9 mouse cellular contexts compared by ENCODE assay signal in genomic region chr2:70443035-70443434, GRCm38 (mm10). TPM values are rescaled to one million over a fixed set of nuclear protein-coding genes. Genes with fewer than 3 reads are reported as not detected.
DNase-seq lines count a peak whose midpoint lies in the region; ATAC-seq and TF ChIP-seq lines count a peak whose summit lies in the region.
"Had no signal": no experiment of that assay in that cellular context is flagged by ENCODE, and none has a peak within 500 bp of the region (broad histone marks: within the 10 kb centered on the region; RNA-seq: fewer than 3 reads in every experiment).

No protein-coding gene starts in this region.

- WGBS in intestine, embryonic 15.5 days, result 14% methylated on average over 4 of the region's 4 CpGs
- WGBS in intestine, postnatal 0 days, result 20% methylated on average over 4 of the region's 4 CpGs
- WGBS in forebrain, embryonic 12.5 days, result 2% methylated on average over 4 of the region's 4 CpGs
- 4% methylated on average over 4 of the region's 4 CpGs for WGBS in limb, embryonic 13.5 days

- H3K9ac ChIP-seq in intestine, embryonic 15.5 days, result no peak overlapping the region
- H3K9ac ChIP-seq in intestine, postnatal 0 days (ENCODE audit: low read depth, low read length), result no peak overlapping the region
- H3K9ac ChIP-seq in forebrain, embryonic 12.5 days, result no peak overlapping the region
- no peak overlapping the region for H3K9ac ChIP-seq in limb, embryonic 13.5 days

- H3K27me3 ChIP-seq in intestine, embryonic 15.5 days (replicated peaks), result no peaks in the 10 kb centered on the region
- 0 out of 2 replicates have a peak, but pooled peaks cover 10% of the 10 kb centered on the region for H3K27me3 ChIP-seq in intestine, postnatal 0 days (replicated peaks; ENCODE audit: control insufficient read depth, insufficient read depth, low read length)
- H3K27me3 ChIP-seq in forebrain, embryonic 12.5 days, result peaks cover 13% of the 10 kb centered on the region; the same call in 1 of the 2 replicates
- H3K27me3 ChIP-seq in limb, embryonic 13.5 days, result peaks cover 13% of the 10 kb centered on the region

- H3K4me1 ChIP-seq in intestine, embryonic 15.5 days (replicated peaks), result no peaks in the 10 kb centered on the region
- no peaks in the 10 kb centered on the region for H3K4me1 ChIP-seq in intestine, postnatal 0 days (replicated peaks; ENCODE audit: control insufficient read depth, insufficient read depth, low read length)
- H3K4me1 ChIP-seq in forebrain, embryonic 12.5 days, result peaks cover 26% of the 10 kb centered on the region
- peaks cover 18% of the 10 kb centered on the region for H3K4me1 ChIP-seq in limb, embryonic 13.5 days
- H3K4me1 ChIP-seq: megakaryocyte, embryonic 14.5 days had no signal

- TF ChIP-seq CTCF in intestine, postnatal 0 days (IDR thresholded peaks at IDR 0.05; ENCODE audit: low read depth), result no peak

- no peak overlapping the region for H3K27ac ChIP-seq in intestine, embryonic 15.5 days
- no peak overlapping the region for H3K27ac ChIP-seq in intestine, postnatal 0 days (ENCODE audit: low read depth, low read length)
- H3K27ac ChIP-seq in forebrain, embryonic 12.5 days, result no peak overlapping the region
- H3K27ac ChIP-seq in limb, embryonic 13.5 days, result no peak overlapping the region

- no peaks in the 10 kb centered on the region for H3K36me3 ChIP-seq in intestine, embryonic 15.5 days
- H3K36me3 ChIP-seq in intestine, postnatal 0 days (ENCODE audit: control insufficient read depth, insufficient read depth), result no peaks in the 10 kb centered on the region
- no peaks in the 10 kb centered on the region for H3K36me3 ChIP-seq in forebrain, embryonic 12.5 days (replicated peaks)
- H3K36me3 ChIP-seq in limb, embryonic 13.5 days, result no peaks in the 10 kb centered on the region

- H3K9me3 ChIP-seq in intestine, embryonic 15.5 days, result no peaks in the 10 kb centered on the region
- no peaks in the 10 kb centered on the region for H3K9me3 ChIP-seq in intestine, postnatal 0 days (ENCODE audit: control insufficient read depth)
- H3K9me3 ChIP-seq in forebrain, embryonic 12.5 days, result no peaks in the 10 kb centered on the region
- no peaks in the 10 kb centered on the region for H3K9me3 ChIP-seq in limb, embryonic 13.5 days

- H3K4me2 ChIP-seq in intestine, embryonic 15.5 days (replicated peaks), result peak overlapping the region; percentile 25; the same call in 1 of the 2 replicates
- no peak overlapping the region for H3K4me2 ChIP-seq in intestine, postnatal 0 days (replicated peaks; ENCODE audit: low read depth)
- H3K4me2 ChIP-seq in forebrain, embryonic 12.5 days, result peak overlapping the region; percentile 34
- peak overlapping the region; percentile 43 for H3K4me2 ChIP-seq in limb, embryonic 13.5 days (replicated peaks)

- no peak overlapping the region for H3K4me3 ChIP-seq in intestine, embryonic 15.5 days (replicated peaks)
- no peak overlapping the region for H3K4me3 ChIP-seq in intestine, postnatal 0 days (ENCODE audit: low read depth, low read length)
- H3K4me3 ChIP-seq in forebrain, embryonic 12.5 days (replicated peaks), result no peak overlapping the region
- H3K4me3 ChIP-seq in limb, embryonic 13.5 days, result no peak overlapping the region
- H3K4me3 ChIP-seq: megakaryocyte, embryonic 14.5 days had no signal

- ATAC-seq in intestine, embryonic 15.5 days, result no peak
- ATAC-seq in intestine, postnatal 0 days, result no peak
- peak; percentile 58; the same call in 1 of the 2 replicates for ATAC-seq in forebrain, embryonic 12.5 days (ENCODE audit: low FRiP score)
- no peak for ATAC-seq in limb, embryonic 13.5 days (ENCODE audit: low FRiP score, low read depth)
- ATAC-seq in erythroblast, adult 5-6 weeks (replicated peaks; ENCODE audit: low FRiP score, poor library complexity, severe bottlenecking), result no peak

- DNase-seq in brain, adult 2 months (ENCODE audit: low read depth, low spot score), result peak; percentile 42
- peak; percentile 45 for DNase-seq in right cerebral cortex, postnatal 14 days
- no peak for DNase-seq in T-cell, adult 2 months (ENCODE audit: low spot score)

RNA-seq across cellular contexts. Expression of gene Sp5, which starts 31.7 kb away (rescaled TPM):
- polyA plus RNA-seq in intestine, embryonic 15.5 days (2015; fragmentation: Nextera tagmentation; extraction: Ambion mirVana), result 0.58 TPM in 2 replicates
- 0.78 and 1.1 TPM in 2 replicates for polyA plus RNA-seq in intestine, postnatal 0 days (2015; fragmentation: Nextera tagmentation; extraction: Ambion mirVana)
- 9.1 and 13.6 TPM in 2 replicates for polyA plus RNA-seq in forebrain, embryonic 12.5 days (2016; fragmentation: Nextera tagmentation; extraction: Ambion mirVana)
- 3.2 TPM in 2 replicates for polyA plus RNA-seq in limb, embryonic 13.5 days (2015; fragmentation: Nextera tagmentation; extraction: Ambion mirVana)
- not detected in 2 replicates for total RNA-seq in erythroblast, adult 5-6 weeks (2015; ENCODE audit: low replicate concordance)
- not detected in 2 replicates for total RNA-seq in erythroblast, adult 5-6 weeks (2017; ENCODE audit: low replicate concordance)
